In genomic region chr5:8894104-8894425, GRCm38 (mm10) we compare ENCODE assay signal across 8 mouse cellular contexts. TPM values are rescaled to one million over a fixed set of nuclear protein-coding genes. Genes with fewer than 3 reads are reported as not detected.
DNase-seq lines count a peak whose midpoint lies in the region; ATAC-seq and TF ChIP-seq lines count a peak whose summit lies in the region.

No protein-coding gene starts in this region.

- WGBS in heart, embryonic 10.5 days: 9% methylated on average over 15 of the region's 15 CpGs
- WGBS in forebrain, embryonic 16.5 days: 6% methylated on average over 15 of the region's 15 CpGs
- WGBS in liver, embryonic 16.5 days (ENCODE audit: insufficient replicate concordance): 2% methylated on average over 15 of the region's 15 CpGs

- TF ChIP-seq CTCF in ES-Bruce4 (IDR thresholded peaks at IDR 0.05; ENCODE audit: low read depth, low read length): no peak

- H3K4me2 ChIP-seq in forebrain, embryonic 16.5 days (ENCODE audit: low read length): peak overlapping the region; percentile 83
- peak overlapping the region; percentile 94 for H3K4me2 ChIP-seq in liver, embryonic 16.5 days (ENCODE audit: low read depth, low read length)

- no peak overlapping the region for H3K27ac ChIP-seq in heart, embryonic 10.5 days
- H3K27ac ChIP-seq in ES-Bruce4 (ENCODE audit: insufficient read depth, low read length): no peak overlapping the region
- H3K27ac ChIP-seq in forebrain, embryonic 16.5 days (ENCODE audit: low read length): no peak overlapping the region
- peak overlapping the region; percentile 97 for H3K27ac ChIP-seq in liver, embryonic 16.5 days (ENCODE audit: low read length)

- H3K36me3 ChIP-seq in heart, embryonic 10.5 days: no peaks in the 10 kb centered on the region
- H3K36me3 ChIP-seq in ES-Bruce4 (ENCODE audit: control insufficient read depth, insufficient read depth, low read length, poor library complexity, severe bottlenecking): no peaks in the 10 kb centered on the region
- H3K36me3 ChIP-seq in forebrain, embryonic 16.5 days (ENCODE audit: control insufficient read depth, insufficient read depth): no peaks in the 10 kb centered on the region
- H3K36me3 ChIP-seq in liver, embryonic 16.5 days (ENCODE audit: control insufficient read depth, insufficient read depth): peaks cover 9% of the 10 kb centered on the region

- H3K27me3 ChIP-seq in heart, embryonic 10.5 days (ENCODE audit: insufficient read depth, poor library complexity, severe bottlenecking): peaks cover 29% of the 10 kb centered on the region
- peaks cover 10% of the 10 kb centered on the region for H3K27me3 ChIP-seq in ES-Bruce4 (ENCODE audit: control insufficient read depth, insufficient read depth, low read length, poor library complexity, severe bottlenecking)
- no peaks in the 10 kb centered on the region for H3K27me3 ChIP-seq in forebrain, embryonic 16.5 days (replicated peaks; ENCODE audit: control insufficient read depth, insufficient read depth, low read length)
- no peaks in the 10 kb centered on the region for H3K27me3 ChIP-seq in liver, embryonic 16.5 days (ENCODE audit: control insufficient read depth, insufficient read depth, low read depth, low read length)

- no peaks in the 10 kb centered on the region; the same call in 1 of the 2 replicates for H3K9me3 ChIP-seq in heart, embryonic 10.5 days
- no peaks in the 10 kb centered on the region for H3K9me3 ChIP-seq in ES-Bruce4 (replicated peaks; ENCODE audit: control insufficient read depth, insufficient read depth, low read length, poor library complexity, severe bottlenecking)
- H3K9me3 ChIP-seq in forebrain, embryonic 16.5 days (ENCODE audit: control insufficient read depth, low read length): no peaks in the 10 kb centered on the region
- no peaks in the 10 kb centered on the region for H3K9me3 ChIP-seq in liver, embryonic 16.5 days (replicated peaks; ENCODE audit: control insufficient read depth, low read length)

- 0 out of 2 replicates have a peak, but pooled peaks cover 9% of the 10 kb centered on the region for H3K4me1 ChIP-seq in heart, embryonic 10.5 days
- H3K4me1 ChIP-seq in ES-Bruce4 (ENCODE audit: control insufficient read depth, insufficient read depth, low read length): no peaks in the 10 kb centered on the region
- H3K4me1 ChIP-seq in forebrain, embryonic 16.5 days (replicated peaks; ENCODE audit: control insufficient read depth, insufficient read depth, low read length): peaks cover 12% of the 10 kb centered on the region
- peaks cover 31% of the 10 kb centered on the region for H3K4me1 ChIP-seq in liver, embryonic 16.5 days (ENCODE audit: control insufficient read depth, low read depth, low read length)

- intact Hi-C loops in heart, postnatal 36 days (cut with DNase I): no loop called here

- peak overlapping the region; percentile 77 for H3K4me3 ChIP-seq in heart, embryonic 10.5 days
- peak overlapping the region; percentile 69 for H3K4me3 ChIP-seq in ES-Bruce4 (ENCODE audit: low read depth, low read length)
- peak overlapping the region; percentile 65 for H3K4me3 ChIP-seq in forebrain, embryonic 16.5 days (replicated peaks; ENCODE audit: low read length)
- H3K4me3 ChIP-seq in liver, embryonic 16.5 days (ENCODE audit: low read depth, low read length): peak overlapping the region; percentile 92

- TF ChIP-seq POLR2A in ES-Bruce4 (IDR thresholded peaks at IDR 0.05; ENCODE audit: insufficient read depth, low read length): no peak

- DNase-seq in heart, embryonic 10.5 days (ENCODE audit: low spot score): no peak
- DNase-seq in heart, postnatal 36 days: no peak
- no peak for DNase-seq in yolk sac, embryonic 10.5 days (ENCODE audit: low spot score)
- no peak for DNase-seq in cerebellum, adult 11-12 months
- no peak for DNase-seq in frontal cortex, postnatal 36 days (ENCODE audit: low spot score in 2 of 2)

- ATAC-seq in forebrain, embryonic 16.5 days: no peak
- no peak for ATAC-seq in liver, embryonic 16.5 days (ENCODE audit: low read depth)

- H3K9ac ChIP-seq in ES-Bruce4 (ENCODE audit: low read depth, poor library complexity, severe bottlenecking): peak overlapping the region; percentile 39
- H3K9ac ChIP-seq in forebrain, embryonic 16.5 days (replicated peaks; ENCODE audit: low read depth, low read length): peak overlapping the region; percentile 68
- H3K9ac ChIP-seq in liver, embryonic 16.5 days (ENCODE audit: low read depth, low read length): peak overlapping the region; percentile 86

- no peak for TF ChIP-seq EP300 in ES-Bruce4 (IDR thresholded peaks at IDR 0.05; ENCODE audit: insufficient read depth, low read depth, low read length)

RNA-seq across cellular contexts. Expression of gene Abcb4, which starts 0.5 kb away (rescaled TPM):
- polyA plus RNA-seq in heart, embryonic 10.5 days (2016; fragmentation: Nextera tagmentation; extraction: Ambion mirVana): 0.16 and 1.0 TPM in 2 replicates
- 10 to 100 TPM; 12.6 to 14.0 TPM for total RNA-seq in heart, postnatal 36 days (2021)
- 0.41 and 0.42 TPM in 2 replicates for polyA plus RNA-seq in ES-Bruce4 (2011; ENCODE audit: insufficient read depth, insufficient read length, low read depth, missing spikeins)
- polyA plus RNA-seq in forebrain, embryonic 16.5 days (2015; fragmentation: Nextera tagmentation; extraction: Ambion mirVana): 0.51 and 0.76 TPM in 2 replicates
- polyA plus RNA-seq in liver, embryonic 16.5 days (2015; fragmentation: Nextera tagmentation; extraction: Ambion mirVana): 29.8 and 30.6 TPM in 2 replicates

Comparison
In these comparisons a context has a peak if more than half of its experiments do, and no peak if none do; other contexts are left out.
1. RNA of gene Abcb4, which starts 0.5 kb away (polyA plus RNA-seq): 29.8 to 30.6 TPM in liver, embryonic 16.5 days; 0.16 to 1.0 TPM in heart, embryonic 10.5 days, 0.51 to 0.76 TPM in forebrain, embryonic 16.5 days and 0.41 to 0.42 TPM in ES-Bruce4; every median in the first group is over 10 times any median in the second.
2. Peak in every context shown above with its lines, with median percentiles within 50 percentile points of each other: H3K4me3 ChIP-seq and H3K9ac ChIP-seq.